Mouse (Mus musculus) adrenal gland, postnatal 4 days (tissue): Measurements from ENCODE around the gene Spata31d1d. TPM values are rescaled to one million over a fixed set of nuclear protein-coding genes. Genes with fewer than 3 reads are reported as not detected.
A peak's percentile ranks its signal among the peaks of the same experiment; 100 is the strongest.
"Not testable (repeated sequence)": the region's sequence is repeated elsewhere in the genome, so short reads cannot be mapped to it uniquely, and the experiment has no call there.

Source experiments
- DNase-seq, 2 experiments: peaks; one replicate each; pipeline ENCODE4 v3.0.0; 2021 to 2022; ENCODE audit warnings: low spot score in 2 of 2, mixed read lengths in 2 of 2
- total RNA-seq, 2 experiments: library from RNA; stranded (reverse); gene quantifications; 2 replicates each; pipeline ENCODE4 v1.2.3; 2021

Spata31d1d gene
- total RNA-seq, 2 experiments from 2014 or later, result not detected

DNA sequence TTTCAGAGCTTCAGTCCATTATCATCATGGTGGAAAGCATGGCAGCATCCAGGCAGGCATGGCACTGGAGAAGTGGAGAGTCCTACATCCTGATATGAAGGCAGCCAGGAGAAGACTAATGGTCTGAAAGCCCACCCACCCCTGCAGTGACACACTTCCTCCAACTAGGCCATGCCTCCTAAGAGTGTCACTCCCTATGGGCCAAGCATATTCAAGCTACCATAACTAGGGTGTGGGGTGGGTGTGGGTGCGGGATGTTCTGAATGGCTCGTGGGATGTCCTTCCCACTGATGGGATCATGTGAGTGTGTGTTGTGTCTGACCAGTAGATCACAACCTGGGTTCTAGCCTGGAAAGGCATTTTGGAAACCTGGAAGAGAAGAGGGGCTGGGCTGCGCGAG, 2.4 kb upstream of the Spata31d1d start:
- no peak for DNase-seq

DNA sequence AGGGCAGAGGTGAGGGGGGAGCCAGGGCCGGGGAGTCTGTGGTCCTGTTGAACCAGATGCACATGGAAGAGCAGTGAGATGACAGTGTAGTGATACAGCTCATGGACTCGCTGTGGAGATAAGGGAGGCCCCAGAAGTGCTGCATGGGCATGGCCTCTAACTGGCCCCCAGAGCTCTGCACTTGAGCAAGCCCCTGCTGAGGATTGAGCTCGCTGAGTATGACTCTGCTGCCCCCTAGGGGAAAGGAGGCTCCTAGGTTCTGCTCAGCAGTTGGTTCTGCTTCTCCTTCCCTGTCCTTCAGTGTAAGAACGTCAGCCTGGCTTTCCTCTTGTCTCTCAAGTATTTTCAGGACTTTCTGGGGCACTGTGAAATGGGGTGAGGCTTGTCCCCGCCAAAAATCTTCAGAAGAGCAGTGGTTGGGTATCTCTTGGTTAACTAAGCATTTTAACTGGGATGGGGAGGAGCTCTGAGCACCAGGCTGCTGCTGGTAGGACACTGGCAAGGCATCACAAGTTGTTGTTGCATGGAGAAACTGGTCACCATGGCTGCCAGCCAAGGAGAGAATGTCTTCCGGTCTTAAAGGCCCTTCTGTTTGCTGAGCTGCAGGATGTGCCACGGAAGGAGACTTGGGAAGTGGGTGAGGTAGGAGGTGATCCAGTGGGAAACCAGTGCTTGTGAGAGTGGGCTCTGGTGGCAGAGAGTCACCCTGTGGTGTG, 3.0 kb downstream of the Spata31d1d start:
- DNase-seq, result peak; percentile 45 to 64

GRCm38 (mm10) chr13:59726139-59726867, 5.2 kb downstream of the Spata31d1d start:
- no peak for DNase-seq

- DNase-seq, result not testable (repeated sequence)
Observed at GRCm38 (mm10) chr13:59722089-59722488, 9.5 kb downstream of the Spata31d1d start.

DNA sequence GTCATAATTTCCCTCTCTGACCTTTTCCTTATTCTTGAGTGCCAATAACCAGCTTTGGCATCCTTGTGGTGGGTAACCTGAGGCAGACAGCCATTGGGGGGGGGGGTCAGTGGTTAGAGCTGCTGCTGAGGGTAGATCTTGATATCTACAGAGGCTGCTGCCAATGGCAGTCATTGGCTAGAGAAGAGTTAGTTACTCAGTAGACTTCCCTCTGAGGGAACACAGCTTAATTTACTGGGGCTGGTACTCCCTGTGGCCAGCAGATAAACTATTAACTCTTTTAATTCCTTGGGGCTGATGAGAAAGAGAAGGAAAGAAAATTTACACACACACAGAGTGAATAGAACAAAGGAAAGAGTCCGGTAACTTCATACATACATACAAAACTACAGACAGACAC, 12.1 kb downstream of the Spata31d1d start:
- DNase-seq, result no peak

GRCm38 (mm10) chr13:59718857-59719440, 12.6 kb downstream of the Spata31d1d start:
- DNase-seq, result not testable (repeated sequence)

- DNase-seq, result no peak
Observed at GRCm38 (mm10) chr13:59713710-59714109, 17.8 kb downstream of the Spata31d1d start.

DNA sequence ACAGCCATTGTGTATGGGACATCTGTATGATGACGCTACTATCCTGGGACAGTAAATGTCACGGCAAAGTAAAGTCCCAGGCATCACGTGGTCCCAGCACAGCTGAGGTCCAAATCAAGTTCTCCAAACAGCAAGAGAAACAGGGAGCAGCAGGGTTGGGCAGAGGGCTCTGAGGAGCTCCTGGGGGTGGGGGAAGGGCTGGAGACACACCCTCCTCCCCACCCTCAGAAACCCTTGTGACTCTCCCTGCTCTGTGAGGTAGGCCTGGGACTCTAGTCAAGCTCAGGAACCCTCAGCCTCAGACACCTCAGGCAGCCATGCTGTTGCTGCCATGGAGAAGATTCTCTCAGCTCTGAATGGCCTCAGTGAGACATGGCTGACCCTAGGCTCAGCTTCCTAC, 19.6 kb downstream of the Spata31d1d start, which contains the start of gene Spata31d1b:
Gene Spata31d1b, plus strand, starts transcription at position 301 of the 400 bp plus-strand sequence.
- not testable (repeated sequence) for DNase-seq

- DNase-seq, result no peak
Observed at GRCm38 (mm10) chr13:59710230-59710629, 21.3 kb downstream of the Spata31d1d start, which contains the start of gene Spata31d1a. Gene Spata31d1a (minus strand): TSS chr13:59710330.

GRCm38 (mm10) chr13:59704562-59704961, 27.0 kb downstream of the Spata31d1d start:
- no peak for DNase-seq

DNA sequence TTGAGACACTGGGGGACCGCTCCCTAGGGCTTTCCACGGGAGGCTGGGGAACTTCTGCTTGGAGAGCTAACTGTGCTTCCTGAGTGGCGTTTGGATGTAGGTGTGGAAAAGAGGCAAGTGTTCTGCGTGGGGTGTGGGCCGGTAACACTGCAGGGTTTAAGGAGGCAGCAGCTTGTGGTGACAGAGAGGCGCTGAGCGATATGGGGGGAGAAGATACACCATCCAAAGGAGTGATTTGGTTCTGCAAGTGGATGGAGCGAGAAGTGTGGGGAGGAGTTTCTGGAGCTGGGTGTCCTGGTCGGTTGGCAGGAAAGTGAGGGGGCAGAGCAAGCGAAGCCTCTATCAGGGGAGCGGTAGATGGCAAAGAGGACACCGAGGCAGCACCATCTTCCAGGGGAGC, 28.0 kb downstream of the Spata31d1d start:
- no peak for DNase-seq

DNA sequence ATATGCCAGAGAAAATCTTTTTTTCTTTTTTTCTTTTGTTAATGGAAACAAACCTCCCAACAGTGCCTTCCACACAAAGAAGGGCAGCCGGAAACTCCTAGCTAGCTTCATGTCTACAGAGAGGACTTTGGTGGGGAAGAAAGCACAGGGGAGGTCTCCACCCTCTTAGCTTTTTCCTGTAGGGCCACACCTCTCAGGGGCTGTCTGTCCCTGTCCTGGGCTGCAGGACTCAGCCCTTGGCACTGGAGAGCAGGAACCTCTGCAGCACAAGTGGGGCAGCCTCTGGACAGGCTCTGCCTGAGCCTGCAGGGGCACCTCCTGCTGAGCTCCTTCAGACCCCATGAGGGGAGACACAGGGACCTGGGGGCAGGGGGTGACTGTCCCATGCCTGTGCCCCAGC, 31.4 kb downstream of the Spata31d1d start:
- DNase-seq, result not testable (repeated sequence)

DNA sequence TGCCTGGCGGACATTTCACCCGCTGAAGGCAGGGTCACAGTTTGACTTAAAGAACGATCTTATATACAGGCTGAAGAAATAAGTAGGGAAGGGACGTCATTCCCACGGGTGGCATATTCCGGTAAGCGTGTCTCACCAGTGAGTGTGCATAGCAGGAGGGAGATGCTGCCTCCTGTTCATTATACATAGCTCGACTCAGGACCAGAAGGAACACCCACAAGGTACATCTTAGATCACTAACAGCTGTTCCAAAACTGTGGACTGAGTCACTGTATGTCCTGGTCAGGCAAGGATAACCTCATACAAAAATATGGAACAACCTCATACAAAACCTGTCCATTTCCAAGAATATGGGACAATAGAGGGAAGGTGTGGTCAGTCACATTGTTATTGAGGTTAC, 32.4 kb downstream of the Spata31d1d start:
- no peak for DNase-seq

GRCm38 (mm10) chr13:59695781-59696180, 35.8 kb downstream of the Spata31d1d start:
- DNase-seq, result no peak

DNA sequence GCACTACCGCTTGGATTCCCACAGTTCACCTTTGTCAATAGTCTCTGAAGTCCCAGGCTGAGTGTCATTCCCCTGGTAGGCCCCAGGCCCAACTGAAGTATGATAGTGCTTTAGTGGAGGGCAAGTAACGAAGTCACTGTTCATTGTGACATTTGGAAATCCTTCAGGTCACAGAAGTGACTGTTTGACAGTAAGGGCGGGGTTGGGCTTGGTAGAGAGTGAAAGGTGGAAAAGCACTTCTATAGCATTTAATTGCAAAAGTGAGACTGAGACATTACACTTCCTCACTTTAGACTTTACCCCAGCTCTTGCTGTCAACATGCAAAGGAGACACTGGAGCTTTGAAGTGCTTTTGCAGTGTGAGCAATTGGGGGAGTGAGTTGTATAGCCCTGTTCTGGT, 37.5 kb downstream of the Spata31d1d start, which contains the start of gene 4921517D22Rik:
Gene 4921517D22Rik, minus strand, starts transcription at position 101 of the 400 bp plus-strand sequence.
- no peak for DNase-seq

GRCm38 (mm10) chr13:59691478-59691877, 40.1 kb downstream of the Spata31d1d start:
- no peak for DNase-seq

GRCm38 (mm10) chr13:59690576-59690975, 41.0 kb downstream of the Spata31d1d start:
- DNase-seq, result no peak

DNA sequence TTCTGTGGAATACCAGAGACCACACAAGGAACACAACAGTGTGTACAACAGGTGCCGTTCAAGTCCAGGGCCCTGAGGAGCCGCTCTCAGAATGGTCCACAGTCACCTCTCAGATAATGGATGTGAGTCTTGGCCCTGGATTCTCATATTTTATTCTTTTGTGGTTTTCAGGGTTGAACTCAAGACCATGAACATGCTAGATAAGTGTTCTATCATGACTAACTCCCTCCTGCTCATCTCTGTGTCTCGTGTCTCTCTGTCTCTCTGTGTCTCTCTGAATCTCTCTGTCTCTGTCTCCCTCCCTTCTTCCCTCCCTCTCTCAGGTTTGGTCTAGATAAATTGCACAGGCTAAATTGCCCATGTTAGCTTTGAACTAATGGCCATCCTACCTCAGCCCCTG, 41.7 kb downstream of the Spata31d1d start:
- no peak for DNase-seq

GRCm38 (mm10) chr13:59689313-59689712, 42.2 kb downstream of the Spata31d1d start:
- no peak for DNase-seq

DNA sequence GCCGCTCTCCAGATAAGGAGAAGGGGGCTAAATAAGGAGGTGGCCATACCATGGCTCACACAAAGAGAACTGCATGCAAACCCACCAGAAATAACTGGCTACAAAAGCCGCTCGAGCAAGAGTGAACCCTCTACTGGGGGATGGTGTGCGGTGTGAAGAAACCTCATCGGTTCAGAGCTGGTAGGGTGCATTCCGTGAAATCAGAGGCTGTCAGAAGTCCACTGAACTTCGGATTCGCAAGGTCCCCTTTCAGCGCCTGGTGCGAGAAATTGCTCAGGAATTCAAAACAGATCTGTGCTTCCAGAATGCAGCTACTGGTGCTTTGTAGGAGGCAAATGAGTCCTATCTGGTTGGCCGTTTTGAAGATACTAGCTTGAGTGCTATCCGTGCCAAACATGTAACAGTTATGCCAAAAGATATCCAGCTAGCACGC, 43.2 kb downstream of the Spata31d1d start:
- DNase-seq, result no peak

DNA sequence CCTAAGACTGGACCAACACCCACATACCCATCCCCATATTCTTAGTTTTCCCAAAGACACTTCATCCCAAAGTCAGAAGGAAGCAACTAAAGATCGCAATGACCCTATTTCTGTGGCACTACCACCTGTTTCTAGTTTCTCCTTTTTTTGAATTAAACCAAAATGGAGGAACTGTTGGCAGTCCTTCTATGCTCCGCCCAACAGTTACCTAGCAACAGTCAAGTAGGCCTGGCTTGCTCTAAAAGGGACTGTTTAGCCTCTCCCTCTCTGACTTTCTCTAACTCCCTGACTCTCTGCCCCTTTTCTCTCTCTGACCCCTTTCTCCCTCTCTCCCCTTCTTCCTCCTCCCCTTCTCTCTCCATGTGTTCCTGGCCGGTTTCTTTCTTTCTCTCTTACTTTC, 46.3 kb downstream of the Spata31d1d start:
- DNase-seq, result no peak

DNA sequence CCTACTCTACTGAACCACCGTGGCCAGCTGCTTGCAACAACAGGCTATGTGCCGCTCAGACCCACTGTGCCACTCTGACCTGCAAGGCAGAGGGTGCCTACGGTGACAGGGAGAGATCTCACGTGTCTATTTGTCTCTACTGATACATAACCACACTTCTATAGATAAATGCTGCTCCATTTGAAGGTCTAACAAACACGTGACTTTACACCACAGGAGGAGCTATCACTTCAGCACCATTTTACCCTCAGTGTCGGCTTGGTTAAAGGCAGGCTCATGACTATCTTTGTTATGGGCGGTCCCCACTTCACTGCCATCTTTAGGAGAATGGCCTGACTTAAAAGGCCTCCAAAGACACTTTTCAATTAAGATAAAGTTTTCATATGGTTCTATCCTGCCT, 48.9 kb downstream of the Spata31d1d start:
- no peak for DNase-seq
